Mouse (Mus musculus): Measurements from ENCODE around the gene Zbtb9. TPM values are rescaled to one million over a fixed set of nuclear protein-coding genes. Genes with fewer than 3 reads are reported as not detected.
"Not testable (repeated sequence)": the region's sequence is repeated elsewhere in the genome, so short reads cannot be mapped to it uniquely, and the experiment has no call there.

The Zbtb9 gene
- polyA plus RNA-seq, 1 experiment from 2014 or later: 10.5 TPM

GRCm38 (mm10) chr17:26972107-26972506, 860 bp upstream of the Zbtb9 start:
- Histone ChIP-seq H3K27ac (ENCODE audit: low read depth, low read length) (0 out of 2 replicates have a peak overlapping the region, but pooled peaks have one; percentile 56), H3K9me3 (ENCODE audit: control insufficient read depth, low read length) (no peaks in the 10 kb centered on the region), H3K9ac (ENCODE audit: low read depth, low read length) (peak overlapping the region; percentile 70), H3K36me3 (ENCODE audit: control insufficient read depth, insufficient read depth, low read length) (peaks cover 3% of the 10 kb centered on the region; the same call in 1 of the 2 replicates), H3K4me2 (replicated peaks; ENCODE audit: low read depth, low read length) (peak overlapping the region; percentile 84), H3K27me3 (ENCODE audit: control insufficient read depth, insufficient read depth, low read length) (no peaks in the 10 kb centered on the region), H3K4me1 (replicated peaks; ENCODE audit: control insufficient read depth, insufficient read depth, low read length) (peaks cover 6% of the 10 kb centered on the region; the same call in 1 of the 2 replicates), H3K4me3 (ENCODE audit: low read depth, low read length) (peak overlapping the region; percentile 92)
- ATAC-seq (ENCODE audit: low FRiP score): no peak
- no peak for DNase-seq (ENCODE audit: low spot score)
- WGBS: 12% methylated on average over 3 of the region's 3 CpGs

- 0 out of 2 replicates have a peak, but pooled peaks cover 4% of the 10 kb centered on the region for H3K36me3 ChIP-seq (ENCODE audit: control insufficient read depth, insufficient read depth, low read length)
- no peaks in the 10 kb centered on the region for H3K27me3 ChIP-seq (ENCODE audit: control insufficient read depth, insufficient read depth, low read length)
- no peak overlapping the region for H3K4me2 ChIP-seq (replicated peaks; ENCODE audit: low read depth, low read length)
- ATAC-seq (ENCODE audit: low FRiP score) (no peak), DNase-seq (ENCODE audit: low spot score) (no peak)
- H3K9me3 ChIP-seq (ENCODE audit: control insufficient read depth, low read length): no peaks in the 10 kb centered on the region
- WGBS: 92% methylated on average over 15 of the region's 15 CpGs
- H3K9ac ChIP-seq (ENCODE audit: low read depth, low read length): no peak overlapping the region
- peaks cover 6% of the 10 kb centered on the region; the same call in 1 of the 2 replicates for H3K4me1 ChIP-seq (replicated peaks; ENCODE audit: control insufficient read depth, insufficient read depth, low read length)
- H3K27ac ChIP-seq (ENCODE audit: low read depth, low read length): no peak overlapping the region
- no peak overlapping the region for H3K4me3 ChIP-seq (ENCODE audit: low read depth, low read length)
Observed at GRCm38 (mm10) chr17:26974547-26974946, 1.6 kb downstream of the Zbtb9 start.

DNA sequence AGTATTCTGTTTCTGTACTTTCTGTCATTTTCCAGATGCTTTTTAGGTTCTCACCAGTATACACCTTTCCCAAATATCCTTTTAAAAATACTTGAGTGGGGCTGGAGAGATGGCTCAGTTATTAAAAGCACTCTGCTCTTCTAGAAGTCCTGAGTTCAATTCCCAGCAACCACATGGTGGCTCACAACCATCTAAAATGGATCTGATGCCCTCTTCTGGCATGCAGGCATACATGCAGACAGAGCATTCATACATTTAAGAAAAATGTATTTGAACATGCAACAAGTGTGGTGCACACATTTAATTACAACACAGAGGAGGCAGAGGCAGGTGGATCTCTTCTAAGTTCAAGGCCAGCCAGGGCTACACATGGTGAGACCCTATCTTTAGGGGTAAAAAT, 2.4 kb downstream of the Zbtb9 start:
- Histone ChIP-seq H3K9ac (ENCODE audit: low read depth, low read length) (no peak overlapping the region), H3K27me3 (ENCODE audit: control insufficient read depth, insufficient read depth, low read length) (no peaks in the 10 kb centered on the region), H3K9me3 (ENCODE audit: control insufficient read depth, low read length) (no peaks in the 10 kb centered on the region), H3K4me1 (replicated peaks; ENCODE audit: control insufficient read depth, insufficient read depth, low read length) (peaks cover 6% of the 10 kb centered on the region; the same call in 1 of the 2 replicates), H3K36me3 (ENCODE audit: control insufficient read depth, insufficient read depth, low read length) (0 out of 2 replicates have a peak, but pooled peaks cover 4% of the 10 kb centered on the region), H3K4me2 (replicated peaks; ENCODE audit: low read depth, low read length) (no peak overlapping the region), H3K4me3 (ENCODE audit: low read depth, low read length) (no peak overlapping the region), H3K27ac (ENCODE audit: low read depth, low read length) (no peak overlapping the region)
- DNase-seq (ENCODE audit: low spot score) (no peak), ATAC-seq (ENCODE audit: low FRiP score) (no peak)

GRCm38 (mm10) chr17:26977354-26977753, 4.4 kb downstream of the Zbtb9 start:
- not testable (repeated sequence) for ATAC-seq (ENCODE audit: low FRiP score)
- WGBS: 95% methylated on average over 6 of the region's 6 CpGs

GRCm38 (mm10) chr17:26979426-26979825, 6.5 kb downstream of the Zbtb9 start:
- no peaks in the 10 kb centered on the region for H3K4me1 ChIP-seq (replicated peaks; ENCODE audit: control insufficient read depth, insufficient read depth, low read length)
- H3K9ac ChIP-seq (ENCODE audit: low read depth, low read length): no peak overlapping the region
- H3K4me2 ChIP-seq (replicated peaks; ENCODE audit: low read depth, low read length): no peak overlapping the region
- no peak overlapping the region for H3K27ac ChIP-seq (ENCODE audit: low read depth, low read length)
- no peaks in the 10 kb centered on the region for H3K9me3 ChIP-seq (ENCODE audit: control insufficient read depth, low read length)
- DNase-seq (ENCODE audit: low spot score) (no peak), ATAC-seq (ENCODE audit: low FRiP score) (no peak)
- 0 out of 2 replicates have a peak, but pooled peaks cover 4% of the 10 kb centered on the region for H3K36me3 ChIP-seq (ENCODE audit: control insufficient read depth, insufficient read depth, low read length)
- H3K27me3 ChIP-seq (ENCODE audit: control insufficient read depth, insufficient read depth, low read length): no peaks in the 10 kb centered on the region
- no peak overlapping the region for H3K4me3 ChIP-seq (ENCODE audit: low read depth, low read length)
- whole genome bisulfite sequencing: 88% methylated on average over 2 of the region's 2 CpGs

More at GRCm38 (mm10) chr17:26977354-26977753, 4.4 kb downstream of the Zbtb9 start:
- not testable (repeated sequence) for H3K27ac ChIP-seq (ENCODE audit: low read depth, low read length); H3K4me3 ChIP-seq (ENCODE audit: low read depth, low read length); H3K9me3 ChIP-seq (ENCODE audit: control insufficient read depth, low read length); H3K4me1 ChIP-seq (replicated peaks; ENCODE audit: control insufficient read depth, insufficient read depth, low read length); H3K4me2 ChIP-seq (replicated peaks; ENCODE audit: low read depth, low read length); DNase-seq (ENCODE audit: low spot score); H3K27me3 ChIP-seq (ENCODE audit: control insufficient read depth, insufficient read depth, low read length); H3K9ac ChIP-seq (ENCODE audit: low read depth, low read length); H3K36me3 ChIP-seq (ENCODE audit: control insufficient read depth, insufficient read depth, low read length)

DNA sequence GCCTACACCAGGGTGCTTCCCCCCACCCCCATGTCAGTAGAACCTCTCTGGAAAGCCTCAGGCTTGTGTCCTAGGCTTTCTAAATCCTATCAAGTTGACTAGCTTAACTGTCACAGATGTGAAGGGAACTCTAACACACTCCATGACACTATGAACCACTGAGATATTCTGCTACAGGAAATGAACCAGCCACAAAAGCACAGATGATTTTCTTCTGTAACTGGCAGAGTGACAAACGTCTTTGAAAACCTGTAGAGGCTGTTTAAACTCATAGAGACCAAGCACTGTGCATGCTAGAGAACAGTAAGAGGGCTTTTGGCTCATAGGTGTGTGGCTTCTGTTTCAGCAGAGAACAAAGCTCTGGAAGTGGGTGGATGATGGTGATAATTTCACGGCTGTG, 8.1 kb downstream of the Zbtb9 start:
- Histone ChIP-seq H3K36me3 (ENCODE audit: control insufficient read depth, insufficient read depth, low read length) (0 out of 2 replicates have a peak, but pooled peaks cover 4% of the 10 kb centered on the region), H3K27me3 (ENCODE audit: control insufficient read depth, insufficient read depth, low read length) (no peaks in the 10 kb centered on the region), H3K4me2 (replicated peaks; ENCODE audit: low read depth, low read length) (no peak overlapping the region), H3K4me1 (replicated peaks; ENCODE audit: control insufficient read depth, insufficient read depth, low read length) (no peaks in the 10 kb centered on the region), H3K27ac (ENCODE audit: low read depth, low read length) (no peak overlapping the region), H3K4me3 (ENCODE audit: low read depth, low read length) (no peak overlapping the region), H3K9me3 (ENCODE audit: control insufficient read depth, low read length) (no peaks in the 10 kb centered on the region), H3K9ac (ENCODE audit: low read depth, low read length) (no peak overlapping the region)
- ATAC-seq (ENCODE audit: low FRiP score): no peak
- WGBS: 84% methylated on average over 2 of the region's 2 CpGs
- no peak for DNase-seq (ENCODE audit: low spot score)

- DNase-seq (ENCODE audit: low spot score) (no peak), ATAC-seq (ENCODE audit: low FRiP score) (no peak)
- Histone ChIP-seq H3K4me2 (replicated peaks; ENCODE audit: low read depth, low read length) (no peak overlapping the region), H3K27ac (ENCODE audit: low read depth, low read length) (no peak overlapping the region), H3K9ac (ENCODE audit: low read depth, low read length) (no peak overlapping the region), H3K9me3 (ENCODE audit: control insufficient read depth, low read length) (no peaks in the 10 kb centered on the region), H3K4me1 (replicated peaks; ENCODE audit: control insufficient read depth, insufficient read depth, low read length) (no peaks in the 10 kb centered on the region), H3K36me3 (ENCODE audit: control insufficient read depth, insufficient read depth, low read length) (no peaks in the 10 kb centered on the region), H3K27me3 (ENCODE audit: control insufficient read depth, insufficient read depth, low read length) (no peaks in the 10 kb centered on the region), H3K4me3 (ENCODE audit: low read depth, low read length) (no peak overlapping the region)
- 98% methylated on average over 4 of the region's 4 CpGs for WGBS
Observed at GRCm38 (mm10) chr17:26983382-26983781, 10.4 kb downstream of the Zbtb9 start.

GRCm38 (mm10) chr17:26985503-26986179, 12.7 kb downstream of the Zbtb9 start:
- ATAC-seq (ENCODE audit: low FRiP score) (no peak), DNase-seq (ENCODE audit: low spot score) (no peak)
- Histone ChIP-seq H3K36me3 (ENCODE audit: control insufficient read depth, insufficient read depth, low read length) (no peaks in the 10 kb centered on the region), H3K27me3 (ENCODE audit: control insufficient read depth, insufficient read depth, low read length) (no peaks in the 10 kb centered on the region), H3K9ac (ENCODE audit: low read depth, low read length) (no peak overlapping the region), H3K4me2 (replicated peaks; ENCODE audit: low read depth, low read length) (no peak overlapping the region), H3K9me3 (ENCODE audit: control insufficient read depth, low read length) (no peaks in the 10 kb centered on the region), H3K27ac (ENCODE audit: low read depth, low read length) (no peak overlapping the region), H3K4me3 (ENCODE audit: low read depth, low read length) (no peak overlapping the region), H3K4me1 (replicated peaks; ENCODE audit: control insufficient read depth, insufficient read depth, low read length) (no peaks in the 10 kb centered on the region)
- 83% methylated on average over 10 of the region's 10 CpGs for WGBS

- ATAC-seq (ENCODE audit: low FRiP score): no peak
- no peak overlapping the region for H3K4me2 ChIP-seq (replicated peaks; ENCODE audit: low read depth, low read length)
- no peak overlapping the region for H3K27ac ChIP-seq (ENCODE audit: low read depth, low read length)
Observed at GRCm38 (mm10) chr17:26990521-26990920, 17.6 kb downstream of the Zbtb9 start.

More at GRCm38 (mm10) chr17:26990521-26990920, 17.6 kb downstream of the Zbtb9 start:
- H3K27me3 ChIP-seq (ENCODE audit: control insufficient read depth, insufficient read depth, low read length): no peaks in the 10 kb centered on the region
- no peak overlapping the region for H3K4me3 ChIP-seq (ENCODE audit: low read depth, low read length)
- no peaks in the 10 kb centered on the region for H3K4me1 ChIP-seq (replicated peaks; ENCODE audit: control insufficient read depth, insufficient read depth, low read length)
- no peaks in the 10 kb centered on the region for H3K9me3 ChIP-seq (ENCODE audit: control insufficient read depth, low read length)
- H3K9ac ChIP-seq (ENCODE audit: low read depth, low read length): no peak overlapping the region
- no peak for DNase-seq (ENCODE audit: low spot score)
- H3K36me3 ChIP-seq (ENCODE audit: control insufficient read depth, insufficient read depth, low read length): no peaks in the 10 kb centered on the region
